Comparison of ENCODE assay signal across 18 mouse cellular contexts in the genomic region with DNA sequence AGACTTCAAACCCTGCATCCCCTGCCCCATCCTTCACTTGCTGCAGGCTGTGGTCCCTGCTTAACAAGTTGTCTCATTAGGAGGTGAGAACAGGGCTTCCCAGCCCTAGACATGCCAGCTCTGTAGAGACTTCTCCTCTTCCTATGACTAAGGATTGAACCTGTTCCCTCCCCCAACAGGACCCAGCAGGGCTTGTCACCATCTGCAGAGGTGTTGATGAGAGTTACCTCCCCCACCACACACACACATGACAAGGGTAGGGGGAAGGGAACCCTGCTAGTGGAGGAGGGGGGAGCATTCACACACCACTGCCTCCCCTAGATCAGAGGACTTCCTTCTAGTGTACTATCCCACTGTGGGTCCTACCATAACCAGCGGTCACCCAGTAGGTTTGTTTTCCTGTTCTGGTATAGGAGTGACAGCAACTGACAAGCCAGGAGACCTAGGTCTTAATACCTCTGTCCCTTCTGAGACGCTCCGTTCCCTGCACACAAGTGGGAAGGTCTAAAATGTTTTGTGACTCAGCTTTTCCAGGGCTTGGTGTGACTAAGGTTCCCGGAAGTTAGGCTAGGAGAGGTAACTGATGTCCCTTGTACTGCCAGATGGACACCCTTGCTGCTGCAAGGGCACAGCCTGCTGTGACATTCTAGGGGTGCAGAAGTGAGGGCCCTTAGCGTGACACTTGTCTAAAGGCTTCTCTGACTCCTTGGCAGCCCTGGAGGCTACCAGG. TPM values are rescaled to one million over a fixed set of nuclear protein-coding genes. Genes with fewer than 3 reads are reported as not detected.
A peak's percentile ranks its signal among the peaks of the same experiment; 100 is the strongest.
DNase-seq lines count a peak whose midpoint lies in the region; ATAC-seq and TF ChIP-seq lines count a peak whose summit lies in the region.
"Had no signal": no experiment of that assay in that cellular context is flagged by ENCODE, and none has a peak within 500 bp of the region (broad histone marks: within the 10 kb centered on the region; RNA-seq: fewer than 3 reads in every experiment).

No protein-coding gene starts in this region.

- H3K4me2 ChIP-seq in kidney, embryonic 14.5 days (replicated peaks; ENCODE audit: low read depth, low read length) = no peak overlapping the region
- H3K4me2 ChIP-seq in CH12.LX (ENCODE audit: insufficient read depth, low read depth, poor library complexity, severe bottlenecking) = no peak overlapping the region
- H3K4me2 ChIP-seq: heart, embryonic 15.5 days; limb, embryonic 13.5 days; liver, embryonic 15.5 days; neural tube, embryonic 13.5 days had no signal

- no peak for TF ChIP-seq CTCF in CH12.LX (conservative IDR thresholded peaks at IDR 0.05 in 1 of 2, IDR thresholded peaks at IDR 0.05 in 1 of 2; ENCODE audit: low read depth in 2 of 2, low read length in 2 of 2)

- no peak for TF ChIP-seq RAD21 in CH12.LX (IDR thresholded peaks at IDR 0.05; ENCODE audit: low read depth, low read length)

- H3K9me3 ChIP-seq in kidney, embryonic 14.5 days (ENCODE audit: control insufficient read depth, low read length) = no peaks in the 10 kb centered on the region
- no peaks in the 10 kb centered on the region for H3K9me3 ChIP-seq in CH12.LX (replicated peaks; ENCODE audit: low read length)
- H3K9me3 ChIP-seq in forebrain, embryonic 10.5 days = no peaks in the 10 kb centered on the region
- H3K9me3 ChIP-seq: heart, embryonic 15.5 days; limb, embryonic 13.5 days; liver, embryonic 15.5 days; neural tube, embryonic 13.5 days had no signal

- no peaks in the 10 kb centered on the region for H3K27me3 ChIP-seq in kidney, embryonic 14.5 days (ENCODE audit: control insufficient read depth, insufficient read depth, low read length)
- H3K27me3 ChIP-seq in CH12.LX (replicated peaks) = no peaks in the 10 kb centered on the region
- peaks cover 11% of the 10 kb centered on the region for H3K27me3 ChIP-seq in forebrain, embryonic 10.5 days (ENCODE audit: poor library complexity, severe bottlenecking)

- no peak overlapping the region for H3K4me3 ChIP-seq in kidney, embryonic 14.5 days (ENCODE audit: low read length)
- H3K4me3 ChIP-seq in CH12.LX (replicated peaks in 1 of 3; ENCODE audit: low read depth in 2 of 3, low read length in 2 of 3, poor library complexity in 1 of 3) = no peak overlapping the region
- H3K4me3 ChIP-seq in forebrain, embryonic 10.5 days = no peak overlapping the region
- H3K4me3 ChIP-seq: heart, embryonic 15.5 days; limb, embryonic 13.5 days; liver, embryonic 15.5 days; neural tube, embryonic 13.5 days had no signal

- dilution Hi-C loops in CH12.LX (cut with MboI; ENCODE audit: extremely low pct_ligation_motif_present, extremely low pct_unique_long_range_greater_than_20kb, low sequenced_read_pairs) = no loop called here

- DNase-seq in kidney, adult 9 months = no peak
- DNase-seq in CH12.LX (ENCODE audit: extremely low read depth) (peak; percentile 81), MN1 (ENCODE audit: low spot score) (no peak)
- DNase-seq in forebrain, embryonic 10.5 days (ENCODE audit: extremely low spot score, low spot score) = no peak
- DNase-seq in forelimb bud, embryonic 11.5 days (ENCODE audit: low read depth, low spot score) = peak; percentile 35
- no peak for DNase-seq in lung, postnatal 25 days (ENCODE audit: low spot score)
- DNase-seq: cerebellum, adult 11-12 months; kidney, postnatal 25 days; lung, postnatal 10 days; thymus, postnatal 36 days had no signal

- WGBS in kidney, embryonic 14.5 days = 54% methylated on average over 5 of the region's 5 CpGs
- 91% methylated on average over 5 of the region's 5 CpGs for WGBS in forebrain, embryonic 10.5 days

- no peak overlapping the region for H3K27ac ChIP-seq in kidney, embryonic 14.5 days (ENCODE audit: low read depth, low read length)
- H3K27ac ChIP-seq in CH12.LX (ENCODE audit: insufficient read depth, low read depth) = peak overlapping the region; percentile 28; the same call in 1 of the 2 replicates
- H3K27ac ChIP-seq in forebrain, embryonic 10.5 days = peak overlapping the region; percentile 44
- H3K27ac ChIP-seq: heart, embryonic 15.5 days; limb, embryonic 13.5 days; liver, embryonic 15.5 days; neural tube, embryonic 13.5 days had no signal

- in situ Hi-C loops in CH12.LX (cut with MboI; ENCODE audit: low pct_ligation_motif_present, low pct_unique_long_range_greater_than_20kb, low sequenced_read_pairs) = loop anchor here (5.0 kb wide), 1 partner anchor 37 kb away; no protein-coding TSS in a partner anchor

- 0 out of 2 replicates have a peak, but pooled peaks have one; percentile 41 for TF ChIP-seq EP300 in CH12.LX (IDR thresholded peaks at IDR 0.05; ENCODE audit: low read length)

- ATAC-seq in kidney, embryonic 14.5 days (ENCODE audit: low FRiP score, low TSS enrichment) = peak; percentile 10; the same call in 1 of the 2 replicates
- ATAC-seq: intestine, embryonic 16.5 days had no signal

- no peaks in the 10 kb centered on the region for H3K36me3 ChIP-seq in kidney, embryonic 14.5 days (ENCODE audit: control insufficient read depth, insufficient read depth, low read length)
- no peaks in the 10 kb centered on the region for H3K36me3 ChIP-seq in CH12.LX (replicated peaks in 1 of 2; ENCODE audit: control insufficient read depth in 1 of 2, insufficient read depth in 1 of 2, low read length in 1 of 2)
- H3K36me3 ChIP-seq in forebrain, embryonic 10.5 days (replicated peaks) = no peaks in the 10 kb centered on the region
- H3K36me3 ChIP-seq: heart, embryonic 15.5 days; limb, embryonic 13.5 days; liver, embryonic 15.5 days; neural tube, embryonic 13.5 days had no signal

- H3K9ac ChIP-seq in kidney, embryonic 14.5 days (ENCODE audit: low read depth, low read length) = no peak overlapping the region
- H3K9ac ChIP-seq in CH12.LX (ENCODE audit: insufficient read depth, low read depth) = no peak overlapping the region
- H3K9ac ChIP-seq: heart, embryonic 15.5 days; limb, embryonic 13.5 days; liver, embryonic 15.5 days; neural tube, embryonic 13.5 days had no signal

- no peak for TF ChIP-seq POLR2A in CH12.LX (IDR thresholded peaks at IDR 0.05; ENCODE audit: low read depth, low read length)

- 0 out of 2 replicates have a peak, but pooled peaks cover 5% of the 10 kb centered on the region for H3K4me1 ChIP-seq in kidney, embryonic 14.5 days (ENCODE audit: control insufficient read depth, insufficient read depth, low read length)
- peaks cover 14 to 50% of the 10 kb centered on the region in 2 experiments for H3K4me1 ChIP-seq in CH12.LX (ENCODE audit: control insufficient read depth in 1 of 2, insufficient read depth in 2 of 2)
- H3K4me1 ChIP-seq in forebrain, embryonic 10.5 days = peaks cover 67% of the 10 kb centered on the region
- H3K4me1 ChIP-seq: heart, embryonic 15.5 days; liver, embryonic 15.5 days had no signal

- H3K79me2 ChIP-seq in CH12.LX (replicated peaks; ENCODE audit: control insufficient read depth, extremely low read depth, insufficient read depth, poor library complexity, severe bottlenecking) = no peaks in the 10 kb centered on the region

TF ChIP-seq in CH12.LX, 34 proteins besides CTCF, POLR2A, EP300 and RAD21:
- TF ChIP-seq IRF4 (IDR thresholded peaks at IDR 0.05; ENCODE audit: low read depth, low read length) (no peak), CHD2 (IDR thresholded peaks at IDR 0.05; ENCODE audit: low read length) (peak; percentile 91), MAFK (IDR thresholded peaks at IDR 0.05; ENCODE audit: insufficient replicate concordance, low read length) (no peak), HCFC1 (IDR thresholded peaks at IDR 0.05; ENCODE audit: low read depth, low read length) (no peak), BHLHE40 (IDR thresholded peaks at IDR 0.05; ENCODE audit: low read depth, low read length) (peak; percentile 55), JUND (conservative IDR thresholded peaks at IDR 0.05; ENCODE audit: low read depth, low read length) (peak; percentile 90), ELF1 (IDR thresholded peaks at IDR 0.05; ENCODE audit: low read depth, low read length) (peak; percentile 66), JUN (IDR thresholded peaks at IDR 0.05; ENCODE audit: insufficient read depth, low read depth, low read length) (peak; percentile 57), KAT2A (IDR thresholded peaks at IDR 0.05; ENCODE audit: insufficient replicate concordance, low read length) (no peak), MEF2A (IDR thresholded peaks at IDR 0.05; ENCODE audit: borderline replicate concordance, low read depth, low read length) (peak; percentile 10; the same call in 1 of the 2 replicates), ZMIZ1 (IDR thresholded peaks at IDR 0.05; ENCODE audit: low read depth, low read length) (no peak), ETS1 (conservative IDR thresholded peaks at IDR 0.05; ENCODE audit: low read depth, low read length) (peak; percentile 56; the same call in 1 of the 2 replicates), SMC3 (IDR thresholded peaks at IDR 0.05; ENCODE audit: low read depth, low read length) (no peak)

RNA-seq across cellular contexts. Expression of a gene that starts 18.6 kb away (rescaled TPM):
- 0.09 and 0.57 TPM in 2 replicates for polyA plus RNA-seq in kidney, embryonic 14.5 days (2014; fragmentation: Nextera tagmentation; extraction: Ambion mirVana)
- total RNA-seq in CH12.LX (2012; rRNA removed) = not detected in 2 replicates
- total RNA-seq in CH12.LX (2014; rRNA removed) = 0.21 TPM in 1 of 2 replicates, not detected in the other
- polyA plus RNA-seq in CH12.LX (2012; ENCODE audit: insufficient read length, low read depth) = 0.27 and 1.0 TPM in 2 replicates
- polyA plus RNA-seq in forebrain, embryonic 10.5 days (2016; fragmentation: Nextera tagmentation; extraction: Ambion mirVana) = 0.36 and 0.90 TPM in 2 replicates
- total RNA-seq: gastrocnemius, adult 18-20 months; hematopoietic stem cell, adult 5-6 weeks had no signal
- polyA plus RNA-seq: heart, embryonic 15.5 days; liver, embryonic 15.5 days had no signal

RNA-seq across cellular contexts. Expression of a gene that starts 36.4 kb away (rescaled TPM):
- polyA plus RNA-seq in kidney, embryonic 14.5 days (2014; fragmentation: Nextera tagmentation; extraction: Ambion mirVana) = 25.7 and 39.2 TPM in 2 replicates
- total RNA-seq in CH12.LX (2012; rRNA removed) (0.08 TPM in 1 of 2 replicates, not detected in the other), CH12.LX (2014; rRNA removed) (0.08 TPM in 1 of 2 replicates, not detected in the other)
- 0.08 and 0.09 TPM in 2 replicates for polyA plus RNA-seq in CH12.LX (2012; ENCODE audit: insufficient read length, low read depth)
- 33.0 and 37.1 TPM in 2 replicates for polyA plus RNA-seq in forebrain, embryonic 10.5 days (2016; fragmentation: Nextera tagmentation; extraction: Ambion mirVana)
- total RNA-seq: hematopoietic stem cell, adult 5-6 weeks had no signal

Comparison
In these comparisons a context has a peak if more than half of its experiments do, and no peak if none do; other contexts are left out.
1. DNase-seq: peak in CH12.LX (single experiment) and forelimb bud, embryonic 11.5 days (single experiment); none in kidney, adult 9 months (single experiment), forebrain, embryonic 10.5 days (single experiment), lung, postnatal 25 days (single experiment) and MN1 (single experiment).
2. RNA of a gene that starts 36.4 kb away (polyA plus RNA-seq): 25.7 to 39.2 TPM in kidney, embryonic 14.5 days and 33.0 to 37.1 TPM in forebrain, embryonic 10.5 days; 0.08 to 0.09 TPM in CH12.LX; every median in the first group is over 10 times any median in the second.